Mouse (Mus musculus) right cerebral cortex, adult 2 months (tissue): Measurements from ENCODE around the gene Zfp747.
"Not testable (repeated sequence)": the region's sequence is repeated elsewhere in the genome, so short reads cannot be mapped to it uniquely, and the experiment has no call there.

Experiments used
- DNase-seq, 2 experiments: peaks; one replicate each; pipeline ENCODE4 v3.0.0; 2021 to 2022; ENCODE audit warnings: low spot score in 2 of 2

Zfp747 gene

DNA sequence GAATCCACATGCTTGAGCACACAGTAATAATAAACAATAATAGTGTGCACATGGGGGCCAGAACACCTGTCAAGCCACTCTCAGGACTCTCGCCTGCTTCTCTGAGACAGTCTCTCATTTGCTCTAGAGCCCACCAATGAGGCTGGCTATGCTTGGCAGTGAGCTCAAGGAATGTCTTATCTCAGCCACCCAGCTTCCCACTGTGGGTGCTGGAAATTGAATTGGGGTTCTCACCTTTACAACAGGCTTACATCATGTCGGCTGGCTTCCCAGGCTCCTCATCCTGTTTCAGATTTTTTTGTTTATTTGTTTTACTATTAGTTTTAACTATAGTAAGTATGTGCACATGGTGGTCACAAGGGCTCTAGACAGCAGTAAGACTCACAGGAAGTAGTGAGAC lies 4.6 kb downstream of the Zfp747 start:
- no peak for DNase-seq

- no peak for DNase-seq
Observed at GRCm38 (mm10) chr7:127366249-127366648, 9.6 kb downstream of the Zfp747 start.

- no peak for DNase-seq
Observed at GRCm38 (mm10) chr7:127364166-127364565, 11.7 kb downstream of the Zfp747 start.

DNA sequence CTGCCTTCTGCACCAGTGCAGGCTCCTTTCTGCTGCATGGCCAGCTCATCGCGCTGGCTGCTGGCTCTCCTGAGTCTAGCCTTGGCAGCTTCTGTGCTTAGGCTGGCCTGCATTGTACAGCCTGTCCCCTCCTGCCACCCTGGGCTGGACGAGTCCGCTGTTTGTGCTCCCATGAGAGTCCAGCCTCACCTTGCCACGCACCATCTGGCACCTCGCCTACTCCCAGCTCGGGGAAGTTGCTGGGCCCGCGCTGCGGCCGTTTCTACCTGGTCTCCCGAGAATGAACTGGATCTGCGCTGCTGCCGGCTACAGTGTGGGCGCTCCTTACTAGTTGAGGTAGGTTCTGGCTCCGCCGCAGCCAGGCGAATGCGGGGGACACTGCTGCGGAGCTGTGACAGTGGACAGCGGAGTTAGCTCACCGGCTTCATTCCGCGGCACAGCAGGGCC lies 12.4 kb downstream of the Zfp747 start:
- DNase-seq = peak in 1 of 2 experiments; percentile 33

- not testable (repeated sequence) for DNase-seq
Observed at GRCm38 (mm10) chr7:127362418-127362817, 13.4 kb downstream of the Zfp747 start.

- no peak for DNase-seq
Observed at GRCm38 (mm10) chr7:127361449-127361848, 14.4 kb downstream of the Zfp747 start.

- DNase-seq = no peak
Observed at GRCm38 (mm10) chr7:127360265-127360664, 15.6 kb downstream of the Zfp747 start.

GRCm38 (mm10) chr7:127358472-127358871 lies 17.4 kb downstream of the Zfp747 start:
- no peak for DNase-seq

- DNase-seq = no peak
Observed at GRCm38 (mm10) chr7:127357871-127358270, 18.0 kb downstream of the Zfp747 start.

- DNase-seq = no peak
Observed at GRCm38 (mm10) chr7:127355796-127356195, 20.1 kb downstream of the Zfp747 start.

DNA sequence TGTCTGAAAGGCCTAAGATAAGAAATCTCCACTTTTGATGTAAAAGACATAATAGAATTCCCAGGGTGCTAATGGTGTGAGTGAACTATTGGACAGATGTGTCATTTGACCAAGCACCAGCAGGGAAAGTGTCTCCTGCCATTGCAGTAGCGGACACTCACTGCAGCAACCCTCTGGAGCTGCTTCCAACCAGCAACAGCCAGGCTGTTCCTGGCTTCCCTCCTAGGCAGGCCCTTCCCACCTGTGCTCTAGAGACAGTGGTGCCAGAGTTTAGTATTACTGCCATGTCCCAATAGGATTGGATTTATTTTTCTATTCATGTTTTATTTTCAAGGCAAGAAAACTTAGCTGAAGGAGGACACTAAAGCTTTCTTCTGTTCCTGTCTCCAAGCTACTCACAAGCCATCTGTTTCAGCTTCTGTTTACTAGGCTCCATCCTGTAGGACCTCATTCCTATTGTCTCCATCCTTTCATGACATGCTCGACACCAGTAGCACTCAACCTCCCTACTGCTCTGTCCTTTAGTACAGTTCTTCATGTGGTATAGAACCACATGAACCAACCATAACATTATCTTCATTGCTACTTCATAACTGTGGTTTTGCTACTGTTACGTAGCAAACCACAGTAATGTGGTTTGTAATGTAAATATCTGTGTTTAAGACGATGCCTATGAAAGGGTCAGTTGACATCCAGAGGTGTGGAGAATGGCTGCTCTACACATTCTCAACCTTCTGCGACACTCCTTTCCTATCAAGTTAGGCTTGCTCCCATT lies 24.4 kb downstream of the Zfp747 start:
- DNase-seq = no peak

DNA sequence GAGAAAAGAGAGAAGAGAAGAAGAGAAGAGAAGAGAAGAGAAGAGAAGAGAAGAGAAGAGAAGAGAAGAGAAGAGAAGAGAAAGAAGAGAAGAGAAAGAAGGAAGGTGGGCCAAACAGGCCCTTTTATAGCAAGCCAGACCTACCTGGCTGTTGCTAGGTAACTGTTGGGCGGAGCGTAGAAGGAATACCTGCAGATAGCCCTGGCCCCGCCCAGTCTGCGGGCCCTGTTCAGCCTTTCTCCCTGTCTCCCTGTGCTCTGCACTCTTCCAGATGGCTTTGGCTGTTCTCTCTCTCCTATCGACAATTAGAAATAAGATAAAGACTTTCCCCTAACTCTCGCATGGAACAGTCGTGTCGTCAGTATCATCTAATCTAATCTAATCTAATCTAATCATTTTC lies 29.2 kb downstream of the Zfp747 start:
- DNase-seq = no peak

DNA sequence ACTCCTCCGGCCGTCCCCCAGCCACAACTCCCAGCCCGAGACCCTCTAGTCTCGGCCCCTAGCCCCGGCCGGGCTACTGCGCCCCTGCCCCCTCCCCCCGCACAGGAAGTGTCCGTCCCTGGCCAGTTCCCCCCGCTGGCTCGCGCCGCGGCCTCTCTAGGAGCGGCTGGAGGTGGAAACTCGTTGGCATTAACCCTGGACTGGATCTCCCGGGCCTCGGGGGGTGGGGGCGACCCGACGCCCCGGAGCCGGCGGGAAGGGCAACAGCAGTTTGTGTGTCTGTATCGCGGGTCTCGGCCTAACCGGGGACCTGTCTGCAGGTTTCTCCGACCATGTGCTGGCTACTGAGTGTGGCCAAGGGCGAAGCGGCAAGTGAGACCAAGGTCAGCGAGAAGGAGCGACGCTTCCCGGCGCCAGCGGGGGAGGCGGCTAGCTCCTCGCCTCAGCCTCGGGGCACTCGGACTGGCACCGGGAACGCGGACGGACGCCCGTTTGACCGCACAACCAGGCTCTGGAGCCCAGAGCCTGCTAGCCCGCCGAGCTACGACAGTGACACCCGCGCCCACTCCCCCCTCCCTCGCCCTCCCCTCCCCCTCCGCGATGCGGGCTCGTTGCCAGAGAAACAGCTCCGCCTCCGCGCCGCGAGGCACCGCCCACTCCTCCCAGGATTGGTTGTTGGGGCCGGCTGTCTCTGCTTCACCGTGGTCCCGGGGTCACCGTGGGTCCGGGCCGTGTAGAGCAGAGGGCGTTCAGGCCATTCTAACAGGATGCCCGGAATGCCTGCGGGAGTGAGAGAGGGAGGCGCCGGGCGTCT lies 30.1 kb downstream of the Zfp747 start, which contains the start of gene Zfp768:
TSS of gene Zfp768 (minus strand) at position 78 of the 814 bp plus-strand sequence.
- DNase-seq = peak; percentile 82 to 83

GRCm38 (mm10) chr7:127345092-127345491 lies 30.8 kb downstream of the Zfp747 start:
- DNase-seq = peak in 1 of 2 experiments; percentile 44

GRCm38 (mm10) chr7:127344371-127344770 lies 31.5 kb downstream of the Zfp747 start:
- DNase-seq = no peak

DNA sequence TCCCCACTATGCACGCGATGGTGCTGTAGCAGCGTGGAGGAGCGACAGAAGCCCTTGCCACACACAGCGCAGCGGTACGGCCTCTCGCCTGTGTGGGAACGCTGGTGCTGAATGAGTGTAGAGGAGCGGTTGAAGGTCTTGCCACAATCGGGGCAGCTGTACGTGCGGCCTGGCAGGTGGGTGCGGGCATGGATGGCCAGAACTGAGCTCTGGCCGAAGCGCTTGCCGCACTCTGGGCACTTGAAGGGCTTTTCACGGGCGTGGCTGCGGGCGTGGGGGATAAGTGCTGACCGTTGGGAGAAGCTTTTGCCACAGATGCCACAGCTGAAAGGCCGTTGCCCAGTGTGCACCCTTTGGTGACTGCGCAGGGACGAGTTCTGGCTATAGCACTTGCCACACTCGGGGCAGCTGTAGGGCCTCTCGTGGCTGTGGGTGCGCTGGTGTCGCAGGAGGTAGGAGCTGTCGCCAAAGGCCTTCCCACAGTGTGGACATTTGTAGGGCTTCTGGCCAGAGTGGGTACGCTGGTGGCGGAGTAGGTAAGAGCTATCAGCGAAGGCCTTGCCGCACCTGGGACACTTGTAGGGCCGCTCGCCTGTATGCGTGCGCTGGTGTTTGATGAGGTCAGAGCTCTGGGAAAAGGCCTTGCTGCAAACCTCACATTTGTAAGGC lies 32.4 kb downstream of the Zfp747 start:
- no peak for DNase-seq

- DNase-seq = no peak
Observed at GRCm38 (mm10) chr7:127342888-127343287, 33.0 kb downstream of the Zfp747 start.

- DNase-seq = peak in 1 of 2 experiments; percentile 39
Observed at GRCm38 (mm10) chr7:127342332-127342731, 33.5 kb downstream of the Zfp747 start.

DNA sequence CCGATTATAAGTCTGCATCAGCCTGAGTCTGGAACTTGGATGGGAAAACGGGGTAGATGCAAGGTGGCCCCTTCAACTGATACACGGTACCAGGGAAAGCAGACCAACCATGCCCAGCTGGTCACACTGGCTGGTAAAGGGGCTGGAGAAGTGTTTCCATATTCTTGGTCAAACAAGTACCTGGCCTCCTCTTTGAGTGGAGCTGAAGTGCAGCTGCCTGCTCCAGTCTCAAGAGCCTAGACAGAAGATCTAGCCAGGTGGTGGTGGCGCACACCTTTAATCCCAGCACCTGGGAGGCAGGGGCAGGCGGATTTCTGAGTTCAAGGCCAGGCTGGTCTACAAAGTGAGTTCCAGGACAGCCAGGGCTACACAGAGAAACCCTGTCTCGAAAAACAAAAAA lies 34.0 kb downstream of the Zfp747 start:
- not testable (repeated sequence) for DNase-seq

DNA sequence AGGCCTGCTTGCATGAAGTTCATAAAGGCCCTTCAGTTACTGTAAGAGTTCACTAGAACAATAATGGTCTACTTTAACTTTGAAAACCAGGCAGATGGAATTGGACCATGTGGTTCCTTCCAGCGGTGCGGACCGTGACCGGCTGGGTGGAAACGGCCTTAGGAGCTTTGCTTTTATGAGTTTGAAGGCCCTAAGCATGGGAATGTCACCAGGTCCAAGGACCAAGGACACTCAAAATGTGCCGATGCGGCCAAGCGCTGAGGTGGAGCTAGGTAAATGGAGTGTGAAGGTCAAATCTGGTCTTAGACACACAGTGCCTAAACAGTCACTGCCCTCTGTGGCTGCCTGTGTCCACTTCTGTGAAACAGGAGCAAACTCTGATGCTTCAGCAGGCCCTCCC lies 34.5 kb downstream of the Zfp747 start:
- no peak for DNase-seq

- no peak for DNase-seq
Observed at GRCm38 (mm10) chr7:127337636-127338035, 38.2 kb downstream of the Zfp747 start.

- DNase-seq = no peak
Observed at GRCm38 (mm10) chr7:127335604-127336003, 40.2 kb downstream of the Zfp747 start.
